Mouse (Mus musculus): ENCODE measurements around the gene Papolb.
A peak's percentile ranks its signal among the peaks of the same experiment; 100 is the strongest.

Papolb gene

GRCm38 (mm10) chr5:142529915-142530314 is at the start of gene Papolb:
TSS of gene Papolb (minus strand) at chr5:142530076.
- no peak for DNase-seq

- no peak for DNase-seq
Observed at GRCm38 (mm10) chr5:142578192-142578591, 48.3 kb upstream of the Papolb start.

- peak; percentile 38 to 43 for DNase-seq
Observed at GRCm38 (mm10) chr5:142576832-142577231, 47.0 kb upstream of the Papolb start.

GRCm38 (mm10) chr5:142574323-142575057 is 44.6 kb upstream of the Papolb start:
- DNase-seq: no peak

GRCm38 (mm10) chr5:142564606-142565005 is 34.7 kb upstream of the Papolb start:
- no peak for DNase-seq

GRCm38 (mm10) chr5:142560261-142560660 is 30.4 kb upstream of the Papolb start:
- no peak for DNase-seq

- DNase-seq: peak; percentile 85 to 86
Observed at GRCm38 (mm10) chr5:142557397-142558067, 27.7 kb upstream of the Papolb start.

GRCm38 (mm10) chr5:142556721-142557120 is 26.8 kb upstream of the Papolb start:
- DNase-seq: no peak

- DNase-seq: no peak
Observed at GRCm38 (mm10) chr5:142555866-142556265, 26.0 kb upstream of the Papolb start.

- DNase-seq: peak; percentile 99
Observed at GRCm38 (mm10) chr5:142550706-142551652, 21.1 kb upstream of the Papolb start, which contains the start of gene Radil. TSS of gene Radil (minus strand) at chr5:142551098.

- peak; percentile 61 to 71 for DNase-seq
Observed at GRCm38 (mm10) chr5:142549961-142550705, 20.3 kb upstream of the Papolb start.

- no peak for DNase-seq
Observed at GRCm38 (mm10) chr5:142549441-142549840, 19.6 kb upstream of the Papolb start.

GRCm38 (mm10) chr5:142547066-142547465 is 17.2 kb upstream of the Papolb start:
- no peak for DNase-seq

- peak; percentile 13 to 19 for DNase-seq
Observed at GRCm38 (mm10) chr5:142546344-142546743, 16.5 kb upstream of the Papolb start.

- DNase-seq: peak; percentile 14 to 18
Observed at GRCm38 (mm10) chr5:142545014-142545795, 15.3 kb upstream of the Papolb start.

- DNase-seq: peak in 1 of 2 experiments; percentile 30
Observed at GRCm38 (mm10) chr5:142537286-142537685, 7.4 kb upstream of the Papolb start.

GRCm38 (mm10) chr5:142535388-142535787 is 5.5 kb upstream of the Papolb start:
- DNase-seq: no peak

- DNase-seq: no peak
Observed at GRCm38 (mm10) chr5:142524711-142525464, 5.0 kb downstream of the Papolb start.

- DNase-seq: no peak
Observed at GRCm38 (mm10) chr5:142521195-142521866, 8.5 kb downstream of the Papolb start.

- no peak for DNase-seq
Observed at GRCm38 (mm10) chr5:142520360-142520759, 9.5 kb downstream of the Papolb start.

Measured in kidney, postnatal 4 days (tissue).